Mouse (Mus musculus): Measurements from ENCODE around the gene Zglp1.

Gene Zglp1

DNA sequence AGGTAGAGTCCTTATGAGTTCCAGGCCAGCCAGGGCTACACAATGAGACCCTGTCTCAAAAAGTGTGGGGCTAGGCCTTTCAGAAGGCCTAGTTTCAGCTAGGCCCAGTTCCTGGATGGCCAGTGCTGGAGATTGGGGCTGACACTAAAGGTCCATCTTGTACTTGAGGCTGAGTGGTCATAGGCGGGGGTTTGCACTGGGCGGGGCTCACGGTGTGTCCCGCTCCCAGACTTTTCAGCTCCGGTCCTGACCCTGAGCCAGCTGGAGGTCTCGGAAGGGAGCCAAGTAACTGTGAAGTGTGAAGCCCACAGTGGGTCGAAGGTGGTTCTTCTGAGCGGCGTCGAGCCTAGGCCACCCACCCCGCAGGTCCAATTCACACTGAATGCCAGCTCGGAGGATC, 40.0 kb downstream of the Zglp1 start:
- 82% methylated on average over 12 of the region's 12 CpGs for WGBS

DNA sequence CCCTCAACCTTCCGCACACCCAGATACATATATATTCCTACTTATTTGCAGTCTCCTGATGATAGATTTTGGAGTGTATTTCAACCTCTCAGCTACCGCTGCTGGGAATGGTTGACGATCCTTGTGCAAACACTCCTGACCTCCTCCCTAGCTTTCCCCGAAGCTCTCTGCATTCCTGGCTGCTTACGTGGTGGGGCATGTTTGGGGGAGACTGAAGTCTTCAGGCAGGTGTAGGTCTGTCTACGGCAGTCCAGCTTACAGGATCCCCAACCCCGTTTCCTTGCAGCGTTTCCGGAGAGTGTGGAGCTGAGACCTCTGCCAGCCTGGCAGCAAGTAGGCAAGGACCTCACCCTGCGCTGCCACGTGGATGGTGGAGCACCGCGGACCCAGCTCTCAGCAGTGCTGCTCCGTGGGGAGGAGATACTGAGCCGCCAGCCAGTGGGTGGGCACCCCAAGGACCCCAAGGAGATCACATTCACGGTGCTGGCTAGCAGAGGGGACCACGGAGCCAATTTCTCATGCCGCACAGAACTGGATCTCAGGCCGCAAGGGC, 41.6 kb downstream of the Zglp1 start:
- 82% methylated on average over 19 of the region's 19 CpGs for WGBS

DNA sequence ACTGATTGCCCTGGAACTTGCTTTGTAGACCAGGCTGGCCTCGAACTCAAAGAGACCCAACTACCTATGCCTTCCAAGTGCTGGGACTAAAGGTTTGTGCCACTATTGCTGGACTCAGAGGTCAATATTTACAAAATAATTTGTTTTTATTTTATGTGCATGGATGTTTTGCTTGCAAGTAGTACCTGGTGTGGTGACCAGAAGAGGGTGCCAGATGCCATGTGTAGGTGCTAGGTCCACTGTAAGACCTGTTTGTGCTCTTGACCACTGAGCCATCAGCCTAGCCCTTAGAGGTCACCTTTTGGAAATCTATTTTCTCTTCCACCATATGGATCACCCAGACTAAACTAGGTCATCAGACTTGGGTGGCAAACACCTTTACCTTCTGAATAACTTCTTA, 44.2 kb downstream of the Zglp1 start:
- WGBS, result 85% methylated on average over 1 of the region's 1 CpGs

DNA sequence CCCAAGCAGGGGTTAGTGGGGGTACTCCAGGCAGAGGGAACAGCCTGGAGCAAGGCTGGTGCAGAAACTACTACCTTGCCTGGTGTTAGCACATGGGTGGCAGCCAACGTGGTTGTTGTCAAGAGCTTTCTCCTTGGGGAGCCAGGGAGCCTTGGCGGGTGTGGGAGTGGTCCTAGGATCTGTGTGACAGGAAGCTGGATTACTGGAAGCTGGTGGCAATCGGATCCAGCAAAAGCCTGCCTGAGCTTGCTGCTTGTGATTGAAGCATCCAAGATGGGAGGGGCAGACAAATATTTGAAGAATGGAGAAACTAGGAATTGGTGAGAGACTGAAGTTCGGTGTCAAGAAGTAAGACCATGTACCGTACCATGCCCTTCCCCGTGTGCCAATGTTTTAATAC, 44.6 kb downstream of the Zglp1 start:
- 64% methylated on average over 6 of the region's 6 CpGs for WGBS

DNA sequence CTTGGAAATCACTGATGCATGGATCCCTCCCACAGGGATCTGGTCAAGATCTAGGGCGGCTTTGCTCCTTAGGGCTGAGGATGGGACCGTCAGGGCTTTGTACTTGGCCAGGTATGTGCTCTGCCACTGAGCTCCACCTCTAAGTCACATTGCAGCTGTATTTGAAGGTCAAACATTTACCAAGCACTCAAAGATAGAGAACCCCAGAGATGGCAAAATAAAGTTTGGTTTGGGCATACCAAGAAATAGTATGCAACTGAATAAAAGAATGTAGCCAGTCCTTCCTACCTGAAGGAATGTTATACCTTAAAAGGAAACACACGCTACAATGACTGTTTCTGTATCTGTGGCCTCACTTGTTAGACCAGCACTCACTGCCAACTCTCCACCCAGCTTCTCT, 45.5 kb downstream of the Zglp1 start:
- 89% methylated on average over 3 of the region's 3 CpGs for WGBS

DNA sequence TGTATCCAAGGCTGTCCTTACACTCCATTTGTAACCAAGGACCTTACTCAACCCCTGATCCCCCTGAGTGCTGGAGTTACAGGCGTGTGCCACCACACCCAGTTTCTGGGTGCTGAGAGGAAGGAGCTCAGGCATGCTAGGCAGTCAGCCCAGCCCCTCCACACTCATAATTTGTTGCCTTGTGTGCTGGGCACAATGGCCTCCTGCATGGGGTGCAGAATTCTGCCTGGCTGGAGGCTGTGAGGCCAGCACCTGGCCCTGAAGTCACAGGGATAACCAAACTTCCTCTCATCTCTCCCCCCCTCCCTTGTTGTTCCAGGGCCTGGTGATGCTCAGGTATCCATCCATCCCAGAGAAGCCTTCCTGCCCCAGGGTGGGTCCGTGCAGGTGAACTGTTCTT, 48.3 kb downstream of the Zglp1 start:
- 88% methylated on average over 2 of the region's 2 CpGs for WGBS

DNA sequence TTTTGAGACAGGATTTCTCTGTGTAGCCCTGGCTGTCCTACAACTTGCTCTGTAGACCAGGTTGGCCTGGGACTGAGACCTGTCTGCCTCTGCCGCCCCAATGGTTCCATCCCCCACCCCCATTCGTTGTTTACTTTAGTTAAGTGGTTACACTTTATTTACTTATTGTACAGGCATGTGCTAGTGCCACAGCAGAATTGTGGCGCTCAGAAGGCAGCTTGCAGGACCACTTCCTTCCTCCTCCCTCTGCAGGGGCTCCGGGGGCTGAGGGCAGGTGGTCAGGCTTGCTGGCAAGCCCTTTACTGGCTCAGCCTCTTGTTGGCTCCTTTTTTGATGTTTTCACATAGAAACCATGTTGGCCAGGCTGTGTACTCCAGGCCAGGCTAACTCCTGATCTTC, 49.7 kb downstream of the Zglp1 start:
- WGBS, result 40% methylated on average over 4 of the region's 4 CpGs

DNA sequence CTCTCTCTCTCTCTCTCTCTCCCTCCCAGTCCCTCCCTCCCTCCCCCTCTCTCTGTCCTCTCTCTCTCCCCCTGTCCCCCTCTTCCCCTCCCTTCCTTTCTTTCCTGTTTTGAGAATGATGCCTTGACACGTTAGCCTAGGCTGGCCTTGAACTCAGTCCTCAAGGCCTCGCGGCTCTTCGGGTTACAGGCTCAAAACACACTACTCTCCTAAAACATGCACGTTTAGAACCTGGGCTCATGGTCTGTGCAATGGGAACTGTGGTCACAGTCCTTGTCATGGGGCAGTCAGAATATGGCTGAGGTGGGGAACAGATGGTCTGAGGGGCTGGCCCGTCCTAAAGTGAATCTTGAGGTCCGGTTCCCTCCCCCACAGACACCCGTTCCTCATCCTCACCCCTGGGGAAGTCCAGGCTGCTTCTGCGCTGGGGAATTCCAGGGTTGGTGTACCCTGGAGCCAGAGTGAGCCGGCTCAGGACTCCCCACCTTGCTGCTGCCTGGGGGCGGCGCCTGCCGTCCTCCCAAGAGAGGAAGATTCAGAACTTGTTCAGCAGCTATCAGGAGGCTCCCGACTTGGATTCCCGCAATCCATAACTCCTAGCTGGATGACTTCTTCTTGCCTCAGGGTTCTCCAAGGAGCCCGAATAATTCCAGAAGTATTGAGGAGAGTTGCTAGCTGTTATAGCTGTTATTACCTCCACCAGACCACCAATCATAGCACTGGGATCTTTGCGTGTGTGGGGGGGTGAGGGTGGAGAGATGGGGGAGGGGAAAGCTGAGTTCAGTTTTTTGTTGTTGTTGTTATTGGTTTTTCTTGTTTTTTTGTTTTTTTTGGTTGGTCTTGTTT, 50.3 kb downstream of the Zglp1 start:
- 11% methylated on average over 17 of the region's 17 CpGs for WGBS

DNA sequence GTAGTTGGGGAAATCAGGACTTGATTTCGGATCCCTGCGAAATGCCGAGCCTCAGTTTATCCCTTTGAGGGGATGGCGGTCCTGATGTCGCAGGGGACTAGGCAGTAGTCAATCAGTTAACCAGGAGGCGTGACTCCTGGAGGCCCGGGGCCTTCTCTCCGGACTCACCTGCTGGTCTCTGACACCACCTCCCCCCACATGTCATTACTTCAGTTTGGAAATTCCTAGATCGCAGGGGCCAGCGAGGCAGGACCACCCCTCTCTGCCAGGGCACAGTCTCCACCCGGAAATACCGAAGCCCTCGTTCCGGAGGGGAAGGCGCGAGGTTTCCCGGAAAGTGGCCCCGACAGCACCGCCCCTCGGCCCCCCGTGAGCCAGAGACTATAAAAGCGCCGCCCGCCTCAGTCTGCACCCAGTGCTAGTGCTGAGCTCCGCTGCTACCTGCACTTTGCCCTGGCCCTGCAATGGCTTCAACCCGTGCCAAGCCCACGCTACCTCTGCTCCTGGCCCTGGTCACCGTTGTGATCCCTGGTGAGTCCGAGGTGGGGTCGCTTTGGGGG, 51.2 kb downstream of the Zglp1 start, which contains the start of gene Icam1:
Icam1 (plus strand) TSS at position 415 of the 560 bp plus-strand sequence.
- 2% methylated on average over 30 of the region's 30 CpGs for WGBS

DNA sequence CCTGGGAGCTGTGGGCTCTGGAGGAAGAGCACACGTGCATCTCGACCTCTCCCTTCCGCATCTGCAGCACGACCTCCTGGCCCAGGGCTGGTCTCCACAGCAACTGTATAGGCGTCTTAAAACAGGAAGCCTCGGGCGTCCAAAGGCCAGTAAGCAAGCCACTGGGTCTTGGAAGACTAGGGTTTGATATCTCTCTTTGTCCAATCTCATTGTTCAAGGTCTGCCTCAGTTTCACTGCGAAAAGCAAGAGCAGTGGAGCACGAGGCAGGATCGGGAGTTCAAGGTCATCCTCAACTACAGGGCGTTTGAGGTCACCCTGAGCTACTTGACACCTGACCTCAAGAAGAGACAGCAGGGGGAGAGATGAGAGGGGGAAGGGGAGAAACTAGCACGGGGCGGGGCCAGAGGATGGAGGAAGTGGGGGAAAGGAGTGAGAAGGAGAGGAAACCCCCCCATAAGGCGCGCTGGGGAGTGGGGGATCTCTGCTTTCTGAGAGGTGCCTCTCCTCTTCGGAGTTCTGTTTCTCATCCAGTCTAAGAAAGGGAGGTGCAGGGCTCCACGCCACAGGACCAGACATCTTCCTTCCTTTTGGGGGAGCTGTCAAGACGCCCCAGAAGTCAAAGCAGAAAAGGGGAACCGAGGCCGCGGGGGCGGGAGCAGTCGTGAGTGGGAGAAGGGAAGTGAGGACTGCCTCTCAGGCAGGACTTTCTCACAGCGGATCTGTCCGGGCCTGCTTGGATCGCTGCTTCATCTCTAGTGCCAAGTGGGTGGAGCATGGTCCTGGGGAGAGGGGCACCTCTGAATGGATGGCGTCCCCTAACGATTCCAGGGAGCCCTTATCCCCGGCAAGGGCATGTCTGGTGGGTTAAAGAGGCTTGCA, 52.0 kb downstream of the Zglp1 start:
- WGBS, result 16% methylated on average over 29 of the region's 29 CpGs

All from cerebral cortex, adult 2 months (tissue).